Mouse (Mus musculus): ENCODE data around the gene Iqcf4.

DNA sequence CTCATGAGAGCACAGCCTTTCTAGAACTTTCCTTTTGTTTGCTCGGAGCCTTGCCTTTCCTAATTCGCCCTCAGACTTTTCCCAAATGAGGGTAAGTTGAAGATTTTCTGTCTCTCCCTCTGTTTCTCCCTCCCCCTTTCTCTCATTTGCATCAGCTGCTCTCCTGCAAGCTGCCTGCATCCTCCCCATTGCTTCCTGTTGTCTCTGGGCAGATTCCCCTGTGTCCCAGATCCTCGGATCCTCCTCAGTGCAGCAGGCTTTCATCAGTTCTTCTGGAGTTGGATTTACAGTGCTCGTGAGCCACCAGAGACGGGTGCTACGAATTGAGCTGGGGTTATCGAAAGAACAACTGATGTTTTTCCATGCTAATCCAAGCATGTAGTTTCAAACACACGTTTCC, 6.8 kb downstream of the Iqcf4 start:
- TF ChIP-seq CTCF (IDR thresholded peaks at IDR 0.05; ENCODE audit: low read depth) (no peak), EP300 (IDR thresholded peaks at IDR 0.05; ENCODE audit: low read depth) (no peak)

Measured in liver, postnatal 0 days (tissue).